Mouse (Mus musculus) small intestine, adult 2 months (tissue): ENCODE results near the gene Dst. TPM values are rescaled to one million over a fixed set of nuclear protein-coding genes. Genes with fewer than 3 reads are reported as not detected.

Source experiments
- H3K27ac ChIP-seq: fragments of 200-500 bp; 2 replicates; pipeline ENCODE4 v1.5.1; 2012; ENCODE audit warnings: low read depth, low read length, control low read depth, inconsistent platforms; ENCODE audit not compliant: insufficient read depth
- H3K27me3 ChIP-seq: fragments of 200-500 bp; 2 replicates; pipeline ENCODE4 v1.6.1; 2012; ENCODE audit warnings: mild to moderate bottlenecking, moderate library complexity, low read length, inconsistent platforms; ENCODE audit not compliant: control insufficient read depth, insufficient read depth
- H3K36me3 ChIP-seq: fragments of 200-500 bp; 2 replicates; pipeline ENCODE4 v1.6.1; 2012; ENCODE audit warnings: mild to moderate bottlenecking, low read length, control low read depth, inconsistent platforms; ENCODE audit not compliant: control insufficient read depth, insufficient read depth
- H3K4me1 ChIP-seq: fragments of 200-500 bp; 2 replicates; pipeline ENCODE4 v1.6.1; 2012; ENCODE audit warnings: low read length, inconsistent platforms, mixed read lengths; ENCODE audit not compliant: control insufficient read depth, insufficient read depth, insufficient read length
- H3K4me3 ChIP-seq: fragments of 200-500 bp; 2 replicates; pipeline ENCODE4 v1.5.1; 2012; ENCODE audit warnings: low read depth, mild to moderate bottlenecking, control low read depth, inconsistent platforms, low read length, moderate library complexity
- CTCF ChIP-seq: fragments of 200-500 bp; IDR thresholded peaks from 2 replicates; pipeline ENCODE4 v1.5.1; 2012; ENCODE audit warnings: low read depth, mild to moderate bottlenecking, control low read depth, inconsistent platforms, low read length, moderate library complexity, mixed read lengths; ENCODE audit not compliant: insufficient replicate concordance, insufficient read length; ENCODE audit errors: extremely low read depth
- POLR2A ChIP-seq: fragments of 200-500 bp; IDR thresholded peaks from 2 replicates; pipeline ENCODE4 v1.6.1; 2012; ENCODE audit warnings: low read depth, mild to moderate bottlenecking, control low read depth, inconsistent platforms, low read length, moderate library complexity
- WGBS: fragments of 180-500 bp; shearing (Covaris S2); methylation state at CpG from one replicate; pipeline ENCODE4 v1.1.7; 2018; 5-methylcytosine and 5-hydroxymethylcytosine counted together
- polyA plus RNA-seq: library from polyadenylated mRNA; depleted of rRNA; stranded (reverse); fragments of >200 nt; gene quantifications from 2 replicates; pipeline ENCODE4 v1.2.3, GENCODE M21; 2012

Dst gene
- polyA plus RNA-seq, 1 experiment, result 31.9 TPM

DNA sequence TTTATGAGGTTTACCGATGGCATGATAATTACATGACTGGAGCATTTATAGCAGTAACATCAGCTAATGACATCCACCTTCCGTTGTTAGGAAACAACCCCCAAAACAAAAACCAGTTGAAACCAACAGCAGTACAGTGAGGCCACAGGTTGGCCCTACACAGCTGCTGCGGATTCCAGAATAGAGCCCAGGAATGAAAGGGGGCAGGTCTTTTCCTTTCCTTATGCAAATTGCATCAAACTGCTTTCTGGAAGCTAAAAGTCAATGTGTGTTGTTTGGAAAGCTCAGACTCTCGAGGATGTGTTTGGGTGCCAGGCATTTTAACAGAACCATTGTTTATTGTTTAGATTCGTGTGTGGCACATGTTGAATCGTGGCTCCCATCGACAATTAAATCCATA, 248.0 kb downstream of the Dst start:
- TF ChIP-seq POLR2A (no peak), CTCF (no peak)
- Histone ChIP-seq H3K27me3 (no peaks in the 10 kb centered on the region; the same call in 1 of the 2 replicates), H3K4me1 (no peaks in the 10 kb centered on the region), H3K27ac (no peak overlapping the region), H3K4me3 (no peak overlapping the region), H3K36me3 (peaks cover 21% of the 10 kb centered on the region)
- WGBS, result 77% methylated on average over 7 of the region's 7 CpGs

DNA sequence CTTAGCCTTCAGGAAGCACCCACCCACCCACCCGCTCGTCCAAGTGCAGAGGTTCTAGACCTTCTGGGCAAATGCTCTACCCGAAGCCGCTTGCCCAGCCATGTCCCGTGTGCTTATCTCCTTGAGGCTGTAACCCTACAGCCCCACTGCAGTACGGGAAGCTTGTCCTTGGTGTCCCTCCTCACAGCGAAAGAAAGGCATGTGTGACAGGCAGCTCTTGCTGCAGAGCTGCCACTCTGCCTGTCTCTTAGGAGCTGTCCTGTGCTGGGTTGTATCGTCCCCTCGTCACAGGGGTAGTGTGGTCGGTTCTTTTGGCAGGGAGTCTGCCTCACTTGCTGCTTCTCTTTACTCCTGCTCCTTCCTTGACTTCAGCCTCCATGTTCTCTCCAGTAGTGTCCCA, 249.7 kb downstream of the Dst start:
- 90% methylated on average over 10 of the region's 10 CpGs for WGBS
- no peak overlapping the region for H3K4me3 ChIP-seq
- H3K36me3 ChIP-seq, result peaks cover 24% of the 10 kb centered on the region
- no peak for TF ChIP-seq POLR2A
- no peak for TF ChIP-seq CTCF
- H3K27ac ChIP-seq, result no peak overlapping the region
- H3K4me1 ChIP-seq, result no peaks in the 10 kb centered on the region
- H3K27me3 ChIP-seq, result no peaks in the 10 kb centered on the region; the same call in 1 of the 2 replicates

DNA sequence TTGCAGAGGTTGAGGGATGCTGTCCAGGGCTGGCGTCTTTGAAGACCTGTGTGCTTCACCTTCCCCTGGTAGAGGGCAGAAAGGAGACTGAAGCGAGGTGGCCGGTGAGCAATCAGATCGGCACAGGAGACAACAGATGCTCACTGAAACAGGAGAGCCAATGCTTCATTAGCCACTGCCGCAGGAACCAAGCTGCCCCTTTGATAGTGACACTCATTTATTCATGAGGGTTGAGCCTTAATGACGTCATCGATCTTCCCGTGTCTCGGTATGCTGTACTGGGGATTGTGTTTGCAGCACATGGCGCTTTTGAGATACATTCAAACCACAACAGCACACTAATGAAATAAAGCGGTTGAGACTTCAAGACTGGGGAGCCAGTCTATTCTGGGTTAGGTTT, 250.8 kb downstream of the Dst start:
- Histone ChIP-seq H3K4me1 (no peaks in the 10 kb centered on the region), H3K4me3 (no peak overlapping the region), H3K27ac (no peak overlapping the region), H3K27me3 (no peaks in the 10 kb centered on the region; the same call in 1 of the 2 replicates), H3K36me3 (peaks cover 19% of the 10 kb centered on the region)
- 90% methylated on average over 11 of the region's 11 CpGs for WGBS
- TF ChIP-seq POLR2A (no peak), CTCF (no peak)

DNA sequence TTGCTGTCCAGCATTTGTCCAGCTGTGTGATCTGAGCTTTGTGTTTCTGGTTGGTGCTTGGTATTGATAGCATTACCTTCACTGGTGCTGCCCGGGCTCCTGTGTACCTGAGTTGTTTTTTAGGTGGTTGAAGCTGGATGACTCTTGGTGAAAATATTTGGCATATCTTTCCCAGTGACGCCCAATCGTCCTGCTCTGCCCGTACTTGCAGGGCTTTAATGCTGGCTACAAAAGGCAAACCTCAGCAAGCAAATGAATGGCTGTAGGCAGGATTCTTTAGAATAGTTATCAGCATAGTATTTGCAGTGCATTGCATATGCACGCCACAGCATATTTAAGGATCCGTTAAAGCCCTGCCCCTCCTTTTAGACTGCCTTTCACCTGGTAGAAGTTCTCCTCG, 251.9 kb downstream of the Dst start:
- Histone ChIP-seq H3K36me3 (peaks cover 18% of the 10 kb centered on the region), H3K4me3 (no peak overlapping the region), H3K27ac (no peak overlapping the region), H3K4me1 (no peaks in the 10 kb centered on the region), H3K27me3 (no peaks in the 10 kb centered on the region)
- TF ChIP-seq CTCF (no peak), POLR2A (no peak)
- WGBS, result 84% methylated on average over 7 of the region's 7 CpGs

DNA sequence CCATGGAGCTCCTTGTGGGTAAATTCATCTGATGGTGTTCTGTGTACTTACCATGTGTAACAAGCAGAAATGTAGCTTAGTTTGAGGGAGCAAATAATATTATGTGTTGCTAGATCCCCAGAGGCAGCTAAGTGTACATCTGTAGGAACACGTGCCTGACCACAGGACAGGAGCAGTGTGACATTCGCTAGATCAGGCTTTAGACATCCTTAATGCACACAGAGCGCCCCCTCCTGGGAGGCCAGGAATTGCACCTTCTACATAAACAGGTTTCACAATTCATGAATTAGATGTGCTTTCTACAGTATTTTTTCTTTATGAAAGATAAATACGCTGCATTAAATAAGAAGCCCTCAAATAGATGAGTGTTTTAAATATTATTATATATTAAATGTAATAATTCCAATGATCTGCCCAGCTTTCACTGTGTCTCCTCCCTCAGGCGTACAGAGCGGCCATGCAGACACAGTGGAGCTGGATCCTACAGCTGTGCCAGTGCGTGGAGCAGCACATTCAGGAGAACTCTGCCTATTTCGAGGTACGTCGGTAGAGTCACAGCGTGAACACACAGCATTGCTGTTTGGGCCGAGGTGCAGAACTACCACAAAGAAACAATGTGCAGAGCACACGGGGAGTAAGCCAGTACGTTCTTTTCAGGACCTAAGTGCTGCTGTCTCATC, 256.7 kb downstream of the Dst start:
- H3K4me1 ChIP-seq, result no peaks in the 10 kb centered on the region
- H3K4me3 ChIP-seq, result no peak overlapping the region
- WGBS, result 73% methylated on average over 14 of the region's 14 CpGs
- H3K27me3 ChIP-seq, result no peaks in the 10 kb centered on the region
- peaks cover 39% of the 10 kb centered on the region for H3K36me3 ChIP-seq
- TF ChIP-seq CTCF (peak; percentile 76; the same call in 1 of the 2 replicates), POLR2A (no peak)
- H3K27ac ChIP-seq, result no peak overlapping the region

DNA sequence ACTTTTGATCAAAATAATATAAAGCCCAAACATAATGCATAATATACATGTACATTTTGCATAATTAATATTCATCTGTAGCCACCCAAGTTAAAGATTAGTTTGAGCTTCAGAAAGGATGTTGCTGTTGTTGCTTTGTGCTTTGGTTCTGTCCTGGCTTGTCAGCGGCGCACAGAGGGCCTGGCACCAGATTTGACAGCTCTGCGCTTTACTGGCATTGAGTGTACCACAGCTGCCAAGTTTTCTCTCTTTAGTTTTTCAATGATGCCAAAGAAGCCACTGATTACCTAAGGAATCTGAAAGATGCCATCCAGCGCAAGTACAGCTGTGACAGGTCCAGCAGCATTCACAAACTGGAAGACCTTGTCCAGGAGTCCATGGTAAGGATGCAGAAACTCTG, 257.9 kb downstream of the Dst start:
- peaks cover 45% of the 10 kb centered on the region for H3K36me3 ChIP-seq
- H3K27ac ChIP-seq, result no peak overlapping the region
- no peaks in the 10 kb centered on the region for H3K4me1 ChIP-seq
- no peak overlapping the region for H3K4me3 ChIP-seq
- 96% methylated on average over 4 of the region's 4 CpGs for WGBS
- TF ChIP-seq CTCF (no peak), POLR2A (no peak)
- no peaks in the 10 kb centered on the region for H3K27me3 ChIP-seq

DNA sequence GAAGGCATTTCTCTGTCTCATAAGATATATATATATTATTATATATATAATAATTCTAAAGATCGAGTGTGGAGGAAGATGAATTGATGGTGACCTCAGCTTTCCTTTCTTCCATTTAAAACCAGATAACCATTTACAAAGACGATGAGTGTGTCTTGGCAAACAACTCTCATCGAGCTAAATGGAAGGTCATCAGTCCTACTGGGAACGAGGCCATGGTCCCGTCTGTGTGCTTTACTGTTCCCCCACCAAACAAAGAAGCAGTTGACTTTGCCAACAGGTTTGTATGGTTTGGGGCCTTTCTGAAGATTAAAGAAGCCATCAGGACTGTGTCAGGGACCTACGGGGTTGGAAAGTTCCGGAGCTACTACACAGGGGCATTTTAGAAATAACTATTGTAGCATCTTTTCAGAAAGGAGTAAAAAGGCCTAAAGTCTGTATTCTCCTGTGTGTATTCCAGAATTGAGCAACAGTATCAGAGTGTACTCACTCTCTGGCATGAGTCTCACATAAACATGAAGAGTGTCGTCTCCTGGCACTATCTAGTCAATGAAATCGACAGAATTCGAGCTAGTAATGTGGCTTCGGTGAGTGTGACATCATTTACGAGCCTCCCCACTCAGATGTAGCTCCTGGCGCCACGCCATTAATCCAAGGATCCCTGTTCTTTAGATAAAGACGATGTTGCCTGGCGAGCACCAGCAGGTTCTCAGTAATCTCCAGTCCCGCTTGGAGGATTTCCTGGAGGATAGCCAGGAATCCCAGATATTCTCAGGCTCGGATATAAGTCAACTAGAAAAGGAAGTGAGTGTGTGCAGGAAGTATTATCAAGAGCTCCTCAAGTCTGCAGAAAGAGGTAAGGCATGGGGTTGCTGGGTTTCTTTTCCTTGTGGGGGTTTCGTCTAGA, 259.4 kb downstream of the Dst start:
- Histone ChIP-seq H3K4me1 (no peaks in the 10 kb centered on the region), H3K36me3 (peaks cover 50% of the 10 kb centered on the region), H3K27ac (no peak overlapping the region), H3K4me3 (no peak overlapping the region), H3K27me3 (no peaks in the 10 kb centered on the region)
- WGBS, result 46% methylated on average over 19 of the region's 19 CpGs
- TF ChIP-seq CTCF, result no peak
